ENCODE assay signal across 8 mouse cellular contexts in the genomic region with DNA sequence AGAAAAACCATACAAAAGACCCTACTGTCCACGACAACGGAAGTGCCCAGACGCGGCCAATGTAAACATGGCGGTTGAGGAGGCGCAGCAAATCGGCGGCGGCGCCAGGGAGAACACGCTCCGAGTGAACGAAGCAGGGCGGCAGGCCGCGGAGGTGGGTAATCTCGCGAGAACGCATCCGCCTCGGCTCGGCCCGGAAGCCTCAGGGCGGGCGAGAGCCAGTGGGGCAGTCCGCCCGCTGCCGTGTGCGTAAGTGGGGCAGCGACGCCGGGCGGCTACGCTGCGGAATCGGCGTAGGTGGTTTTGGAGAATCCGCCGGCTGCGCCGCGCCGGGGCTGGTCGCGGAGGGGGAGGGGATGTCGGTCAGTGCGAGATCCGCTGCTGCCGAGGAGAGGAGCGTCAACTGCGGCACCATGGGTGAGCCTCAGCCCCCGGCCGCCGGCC. TPM values are rescaled to one million over a fixed set of nuclear protein-coding genes. Genes with fewer than 3 reads are reported as not detected.
A peak's percentile ranks its signal among the peaks of the same experiment; 100 is the strongest.
DNase-seq lines count a peak whose midpoint lies in the region; ATAC-seq lines count a peak whose summit lies in the region.

A gene (plus strand): TSS at position 157 of the 444 bp plus-strand sequence.

- no peaks in the 10 kb centered on the region for H3K36me3 ChIP-seq in hindbrain, embryonic 16.5 days (ENCODE audit: control insufficient read depth, insufficient read depth, low read length)
- H3K36me3 ChIP-seq in macrophage (ENCODE audit: inconsistent target), result no peaks in the 10 kb centered on the region

- H3K4me1 ChIP-seq in hindbrain, embryonic 16.5 days (ENCODE audit: control insufficient read depth, insufficient read depth, low read depth, low read length), result peaks cover 22% of the 10 kb centered on the region

- H3K27ac ChIP-seq in hindbrain, embryonic 16.5 days (ENCODE audit: low read depth, low read length), result peak within 1 kb of the TSS; percentile 100
- peak within 1 kb of the TSS; percentile 90 for H3K27ac ChIP-seq in macrophage

- peak within 1 kb of the TSS; percentile 77 for H3K4me2 ChIP-seq in hindbrain, embryonic 16.5 days (ENCODE audit: low read length)

- peak; percentile 98 for ATAC-seq in hindbrain, embryonic 16.5 days

- no peaks in the 10 kb centered on the region for H3K9me3 ChIP-seq in hindbrain, embryonic 16.5 days (ENCODE audit: control insufficient read depth, low read length)

- no peaks in the 10 kb centered on the region for H3K27me3 ChIP-seq in hindbrain, embryonic 16.5 days (replicated peaks; ENCODE audit: control insufficient read depth, insufficient read depth, low read length)

- H3K79me2 ChIP-seq in macrophage (ENCODE audit: inconsistent target), result peaks cover 63% of the 10 kb centered on the region

- H3K9ac ChIP-seq in hindbrain, embryonic 16.5 days (ENCODE audit: low read depth, low read length), result peak within 1 kb of the TSS; percentile 99

- peak; percentile 84 for DNase-seq in WW6 (ENCODE audit: low read depth, low spot score)
- peak; percentile 99 for DNase-seq in cerebellum, postnatal 4 days (ENCODE audit: low spot score in 2 of 2)
- DNase-seq in gastrocnemius, adult 18-20 months (ENCODE audit: low spot score), result peak; percentile 99
- peak; percentile 99 to 100 for DNase-seq in left cerebral cortex, adult 18-20 months (ENCODE audit: low spot score in 2 of 2)
- peak; percentile 99 for DNase-seq in right cerebral cortex, adult 18-20 months
- peak; percentile 98 for DNase-seq in urinary bladder, postnatal 10 days (ENCODE audit: low spot score)

- peak within 1 kb of the TSS; percentile 100 for H3K4me3 ChIP-seq in hindbrain, embryonic 16.5 days (ENCODE audit: low read length)
- peak within 1 kb of the TSS; percentile 83 for H3K4me3 ChIP-seq in macrophage (ENCODE audit: inconsistent target)

- under 1% methylated on average over 51 of the region's 54 CpGs for WGBS in hindbrain, embryonic 16.5 days
- 1% methylated on average over 53 of the region's 54 CpGs for WGBS in macrophage (ENCODE audit: missing documents)

RNA-seq across cellular contexts. Expression of the gene that starts here (rescaled TPM):
- 10 to 100 TPM; 62.9 to 78.4 TPM for total RNA-seq in gastrocnemius, adult 18-20 months (2021)
- 247 and 264 TPM in 2 replicates for polyA plus RNA-seq in hindbrain, embryonic 16.5 days (2015; fragmentation: Nextera tagmentation; extraction: Ambion mirVana)
- 100 to 1,000 TPM; 360 to 378 TPM for total RNA-seq in left cerebral cortex, adult 18-20 months (2021)
- total RNA-seq in macrophage (2018; cell fraction: chromatin; rRNA removed), result 100 to 1,000 TPM; 143 to 360 (median 205) TPM
- 100 to 1,000 TPM; 119 to 155 (median 138) TPM for total RNA-seq in macrophage (2018; cell fraction: cytosol; rRNA removed)
- 100 to 1,000 TPM; 111 to 243 (median 161) TPM for total RNA-seq in macrophage (2018; cell fraction: nucleus; rRNA removed)
- polyA plus RNA-seq in macrophage (2018), result 119 to 225 TPM (median 205 TPM) in 3 replicates

Comparison
In these comparisons a context has a peak if more than half of its experiments do, and no peak if none do; other contexts are left out.
1. Peak in every context shown above with its lines: DNase-seq, ATAC-seq, H3K4me3 ChIP-seq and H3K27ac ChIP-seq.
2. RNA of the gene that starts here (total RNA-seq): 360 to 378 TPM in left cerebral cortex, adult 18-20 months; 62.9 to 78.4 TPM in gastrocnemius, adult 18-20 months; every median in the first group is over 4 times any median in the second.